Mouse (Mus musculus) midbrain, embryonic 14.5 days (tissue): ENCODE data around the gene 1700017B05Rik. TPM values are rescaled to one million over a fixed set of nuclear protein-coding genes. Genes with fewer than 3 reads are reported as not detected.

Source experiments
- ATAC-seq: fragments of 200-750 bp; cut with Nextera tagmentation; 2 replicates; pipeline ENCODE4 v1.8.0; 2017; ENCODE audit warnings: moderate number of reproducible peaks, moderate library complexity; ENCODE audit not compliant: low FRiP score, low TSS enrichment
- DNase-seq: peaks from one replicate; pipeline ENCODE4 v3.0.0-alpha.2; 2015
- H3K27ac ChIP-seq: fragments of 300-500 bp; sonication (generic); replicated peaks from 2 replicates; pipeline ENCODE4 v1.5.1; 2014; ENCODE audit warnings: mild to moderate bottlenecking, low read depth, low read length, moderate library complexity
- H3K27me3 ChIP-seq: fragments of 300-500 bp; sonication (generic); 2 replicates; pipeline ENCODE4 v1.6.1; 2014; ENCODE audit warnings: low read length, control low read depth, mixed read lengths; ENCODE audit not compliant: control insufficient read depth, insufficient read depth
- H3K36me3 ChIP-seq: fragments of 300-500 bp; sonication (generic); 2 replicates; pipeline ENCODE4 v1.6.1; 2014; ENCODE audit warnings: low read length, control low read depth; ENCODE audit not compliant: control insufficient read depth, insufficient read depth
- H3K4me1 ChIP-seq: fragments of 300-500 bp; sonication (generic); 2 replicates; pipeline ENCODE4 v1.6.1; 2014; ENCODE audit warnings: mild to moderate bottlenecking, antibody characterized with exemption, low read length, control low read depth; ENCODE audit not compliant: control insufficient read depth, insufficient read depth
- H3K4me2 ChIP-seq: fragments of 300-500 bp; sonication (generic); 2 replicates; pipeline ENCODE4 v1.6.1; 2014; ENCODE audit warnings: mild to moderate bottlenecking, low read length, moderate library complexity
- H3K4me3 ChIP-seq: fragments of 300-500 bp; sonication (generic); replicated peaks from 2 replicates; pipeline ENCODE4 v1.5.1; 2014; ENCODE audit warnings: low read depth, low read length
- H3K9ac ChIP-seq: fragments of 300-500 bp; sonication (generic); replicated peaks from 2 replicates; pipeline ENCODE4 v1.6.1; 2014; ENCODE audit warnings: mild to moderate bottlenecking, low read length, moderate library complexity
- H3K9me3 ChIP-seq: fragments of 300-500 bp; sonication (generic); 2 replicates; pipeline ENCODE4 v1.6.1; 2016; ENCODE audit warnings: low read length, control low read depth, mixed read lengths; ENCODE audit not compliant: control insufficient read depth
- WGBS: fragments of 180-500 bp; shearing (Covaris S2); extraction: QIAGEN DNeasy Blood & Tissue Kit; methylation state at CpG from one replicate; pipeline ENCODE4 v1.1.7; 2014; 5-methylcytosine and 5-hydroxymethylcytosine counted together
- polyA plus RNA-seq: library from polyadenylated mRNA; unstranded; fragments of >200 nt; fragmentation: Nextera tagmentation; extraction: Ambion mirVana; gene quantifications from 2 replicates; pipeline ENCODE4 v1.2.1, GENCODE M21; 2014

1700017B05Rik gene
- polyA plus RNA-seq, 1 experiment from 2014 or later = 4.4 TPM

GRCm38 (mm10) chr9:57257627-57258026 is 4.8 kb downstream of the 1700017B05Rik start:
- H3K36me3 ChIP-seq = peaks cover 10% of the 10 kb centered on the region
- H3K9ac ChIP-seq = no peak overlapping the region
- no peaks in the 10 kb centered on the region for H3K27me3 ChIP-seq
- DNase-seq = no peak
- WGBS = 95% methylated on average over 9 of the region's 9 CpGs
- H3K27ac ChIP-seq = no peak overlapping the region
- no peak for ATAC-seq
- H3K4me3 ChIP-seq = no peak overlapping the region
- no peaks in the 10 kb centered on the region for H3K9me3 ChIP-seq
- H3K4me1 ChIP-seq = peaks cover 9% of the 10 kb centered on the region
- H3K4me2 ChIP-seq = no peak overlapping the region

- H3K4me2 ChIP-seq = no peak overlapping the region
- WGBS = 94% methylated on average over 11 of the region's 11 CpGs
- peaks cover 9% of the 10 kb centered on the region for H3K4me1 ChIP-seq
- no peak overlapping the region for H3K27ac ChIP-seq
- DNase-seq (no peak), ATAC-seq (no peak)
- no peaks in the 10 kb centered on the region for H3K9me3 ChIP-seq
- H3K9ac ChIP-seq = no peak overlapping the region
- H3K36me3 ChIP-seq = peaks cover 10% of the 10 kb centered on the region
- H3K4me3 ChIP-seq = no peak overlapping the region
- H3K27me3 ChIP-seq = no peaks in the 10 kb centered on the region
These were observed 5.6 kb downstream of the 1700017B05Rik start for GRCm38 (mm10) chr9:57256861-57257260.

- H3K4me1 ChIP-seq = peaks cover 4% of the 10 kb centered on the region
- H3K9ac ChIP-seq = no peak overlapping the region
- ATAC-seq (no peak), DNase-seq (no peak)
- peaks cover 10% of the 10 kb centered on the region for H3K36me3 ChIP-seq
- H3K27me3 ChIP-seq = no peaks in the 10 kb centered on the region
- no peak overlapping the region for H3K27ac ChIP-seq
- 94% methylated on average over 20 of the region's 20 CpGs for WGBS
- no peak overlapping the region for H3K4me3 ChIP-seq
- H3K9me3 ChIP-seq = no peaks in the 10 kb centered on the region
- H3K4me2 ChIP-seq = no peak overlapping the region
These were observed 6.1 kb downstream of the 1700017B05Rik start for GRCm38 (mm10) chr9:57256309-57256708.

DNA sequence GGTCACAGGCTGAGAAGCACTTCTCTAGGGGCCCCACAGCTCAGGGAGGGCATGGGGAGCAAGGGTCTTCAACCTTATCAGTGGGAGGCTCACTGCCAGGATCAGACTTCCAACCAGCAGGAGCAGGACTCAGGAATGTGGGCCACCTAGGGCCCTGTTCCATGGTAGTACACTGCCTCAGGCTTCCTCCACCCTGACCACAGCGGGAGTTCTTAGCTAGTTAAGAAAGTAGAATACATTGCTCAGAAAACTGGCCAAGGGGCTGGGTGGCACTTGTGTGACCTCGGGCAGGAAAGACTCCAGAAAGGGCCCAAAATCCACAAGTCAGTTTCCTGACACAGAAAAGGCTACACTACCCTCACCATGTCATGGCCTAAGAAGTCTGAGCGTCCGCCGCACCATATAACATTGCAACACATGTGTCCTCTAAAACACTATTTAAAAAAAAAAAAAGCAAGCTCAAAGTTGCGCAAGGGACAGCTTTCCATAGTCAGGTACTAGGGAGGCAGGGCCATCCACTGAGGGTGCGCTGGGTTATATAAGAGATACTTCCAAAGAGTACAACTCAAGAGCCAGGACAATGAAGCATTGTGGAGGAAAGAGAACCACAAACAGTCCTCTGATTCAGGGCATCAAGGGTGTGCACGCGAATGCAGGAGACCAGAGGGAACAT is 7.5 kb downstream of the 1700017B05Rik start:
- 87% methylated on average over 9 of the region's 9 CpGs for WGBS
- DNase-seq (no peak), ATAC-seq (no peak)
- Histone ChIP-seq H3K27me3 (no peaks in the 10 kb centered on the region), H3K4me2 (no peak overlapping the region), H3K4me1 (no peaks in the 10 kb centered on the region), H3K9ac (no peak overlapping the region), H3K4me3 (no peak overlapping the region), H3K27ac (no peak overlapping the region), H3K9me3 (no peaks in the 10 kb centered on the region), H3K36me3 (peaks cover 10% of the 10 kb centered on the region)

DNA sequence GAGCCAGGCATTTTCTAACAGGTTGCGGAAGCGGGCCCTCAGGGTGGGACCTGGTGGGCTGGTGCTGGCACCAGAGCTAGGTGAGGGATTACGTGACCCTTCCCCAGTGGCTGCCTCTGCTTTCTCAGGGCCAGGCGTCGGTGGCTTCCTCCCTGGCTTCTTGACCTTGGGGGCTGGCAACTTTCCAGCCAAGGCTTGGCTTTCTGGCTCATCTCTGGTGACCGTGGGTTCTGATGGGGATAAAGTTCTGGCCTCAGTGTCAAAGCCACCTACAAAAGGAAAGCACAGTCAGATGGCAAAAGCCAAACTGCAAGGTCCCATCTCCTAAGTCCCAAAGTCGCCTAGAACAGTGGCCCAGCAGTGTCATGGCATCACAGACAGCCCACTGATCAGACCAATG is 8.4 kb downstream of the 1700017B05Rik start:
- Histone ChIP-seq H3K27me3 (no peaks in the 10 kb centered on the region), H3K9me3 (no peaks in the 10 kb centered on the region), H3K27ac (no peak overlapping the region), H3K9ac (no peak overlapping the region), H3K36me3 (peaks cover 10% of the 10 kb centered on the region), H3K4me2 (no peak overlapping the region), H3K4me1 (no peaks in the 10 kb centered on the region), H3K4me3 (no peak overlapping the region)
- 92% methylated on average over 7 of the region's 7 CpGs for WGBS
- DNase-seq (no peak), ATAC-seq (no peak)

GRCm38 (mm10) chr9:57251139-57251538 is 11.3 kb downstream of the 1700017B05Rik start:
- Histone ChIP-seq H3K4me2 (no peak overlapping the region), H3K4me1 (no peaks in the 10 kb centered on the region), H3K9me3 (no peaks in the 10 kb centered on the region), H3K27me3 (no peaks in the 10 kb centered on the region), H3K36me3 (peaks cover 6% of the 10 kb centered on the region; the same call in 1 of the 2 replicates), H3K4me3 (no peak overlapping the region), H3K27ac (no peak overlapping the region), H3K9ac (no peak overlapping the region)
- DNase-seq (no peak), ATAC-seq (no peak)
- WGBS = 92% methylated on average over 2 of the region's 2 CpGs

DNA sequence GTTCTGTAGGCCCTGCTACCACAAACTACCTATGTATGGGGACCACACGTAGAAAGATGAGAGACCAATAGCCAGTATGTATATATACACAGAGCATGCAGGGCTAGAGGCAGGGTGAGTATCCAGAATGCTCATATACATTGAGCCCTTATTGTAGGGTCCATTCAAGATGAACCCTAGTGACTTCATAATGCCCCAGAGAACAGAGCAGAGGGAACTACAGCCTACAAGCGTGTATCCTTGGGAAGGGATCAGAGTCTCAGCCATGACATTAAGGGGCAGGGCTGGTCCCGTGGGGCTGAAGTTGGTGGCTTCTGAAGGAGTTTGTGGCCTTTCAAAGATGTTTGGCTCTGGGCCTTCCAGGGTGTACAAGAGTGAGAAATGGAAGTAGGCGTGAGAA is 12.4 kb downstream of the 1700017B05Rik start:
- H3K36me3 ChIP-seq = peaks cover 6% of the 10 kb centered on the region; the same call in 1 of the 2 replicates
- H3K4me1 ChIP-seq = no peaks in the 10 kb centered on the region
- DNase-seq = no peak
- no peak for ATAC-seq
- no peaks in the 10 kb centered on the region for H3K27me3 ChIP-seq
- H3K4me2 ChIP-seq = no peak overlapping the region
- no peaks in the 10 kb centered on the region for H3K9me3 ChIP-seq
- no peak overlapping the region for H3K9ac ChIP-seq
- H3K27ac ChIP-seq = no peak overlapping the region
- WGBS = 95% methylated on average over 4 of the region's 4 CpGs
- no peak overlapping the region for H3K4me3 ChIP-seq

GRCm38 (mm10) chr9:57248030-57248942 is 14.1 kb downstream of the 1700017B05Rik start:
- no peak overlapping the region for H3K27ac ChIP-seq
- DNase-seq (no peak), ATAC-seq (no peak)
- peaks cover under 1% of the 10 kb centered on the region; the same call in 1 of the 2 replicates for H3K36me3 ChIP-seq
- H3K4me1 ChIP-seq = no peaks in the 10 kb centered on the region; the same call in 1 of the 2 replicates
- 78% methylated on average over 7 of the region's 7 CpGs for WGBS
- no peak overlapping the region for H3K4me3 ChIP-seq
- H3K9ac ChIP-seq = no peak overlapping the region
- H3K9me3 ChIP-seq = no peaks in the 10 kb centered on the region
- no peaks in the 10 kb centered on the region for H3K27me3 ChIP-seq
- H3K4me2 ChIP-seq = no peak overlapping the region
